Mouse (Mus musculus) layer of hippocampus, adult 9-10 months (tissue): ENCODE measurements around the gene Pmm2.

Experiments used
- DNase-seq: peaks from one replicate; pipeline ENCODE4 v3.0.0; 2022; ENCODE audit warnings: low spot score

Gene Pmm2

GRCm38 (mm10) chr16:8637217-8638051 lies at the start of gene Pmm2, which contains the start of gene Tmem186:
Gene Pmm2 (plus strand): TSS chr16:8637674.
Gene Tmem186 (minus strand): TSS chr16:8637712.
- peak; percentile 68 for DNase-seq

DNA sequence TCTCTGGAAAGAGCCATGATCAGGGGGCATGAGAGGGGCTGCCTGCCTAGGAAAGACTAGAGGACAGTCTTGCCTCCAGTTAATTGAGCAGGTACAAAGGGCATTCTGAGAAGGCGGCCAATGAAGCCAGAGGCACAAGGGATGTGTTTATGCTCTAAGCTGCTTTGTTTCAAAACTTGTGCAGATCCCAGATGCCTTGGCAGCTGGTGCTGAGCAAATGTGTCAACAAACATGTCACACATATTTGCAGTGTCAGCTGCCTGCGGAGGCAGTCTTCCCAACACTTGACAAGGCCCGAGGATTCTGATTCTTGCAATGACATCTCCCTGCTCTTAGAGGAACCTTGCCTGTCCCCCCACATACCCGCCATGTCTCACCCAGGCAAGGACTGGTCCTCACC lies 42.1 kb upstream of the Pmm2 start:
- peak; percentile 60 for DNase-seq

GRCm38 (mm10) chr16:8596336-8596735 lies 41.1 kb upstream of the Pmm2 start:
- peak; percentile 4 for DNase-seq

DNA sequence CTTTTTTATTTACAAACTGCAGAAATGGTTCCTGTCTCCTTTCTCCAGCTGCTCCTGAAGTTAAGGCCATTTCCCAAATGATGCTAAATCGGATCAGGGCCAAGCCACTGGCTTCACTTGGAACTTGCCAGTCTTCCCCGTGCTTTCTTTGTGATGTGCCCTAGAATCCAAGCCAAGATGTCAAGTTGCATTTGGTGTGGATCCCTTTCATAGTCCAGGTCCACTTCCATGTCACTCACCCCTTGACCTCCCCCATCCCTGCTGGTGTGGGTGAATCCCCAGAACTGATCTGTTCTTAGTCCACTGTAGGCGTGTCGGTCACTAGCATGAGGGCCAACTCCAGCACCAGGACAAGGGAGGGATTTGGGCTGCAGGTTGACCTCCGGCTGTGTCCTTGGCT lies 40.0 kb upstream of the Pmm2 start:
- no peak for DNase-seq

- DNase-seq: no peak
These were observed 33.7 kb upstream of the Pmm2 start for GRCm38 (mm10) chr16:8603789-8604188.

DNA sequence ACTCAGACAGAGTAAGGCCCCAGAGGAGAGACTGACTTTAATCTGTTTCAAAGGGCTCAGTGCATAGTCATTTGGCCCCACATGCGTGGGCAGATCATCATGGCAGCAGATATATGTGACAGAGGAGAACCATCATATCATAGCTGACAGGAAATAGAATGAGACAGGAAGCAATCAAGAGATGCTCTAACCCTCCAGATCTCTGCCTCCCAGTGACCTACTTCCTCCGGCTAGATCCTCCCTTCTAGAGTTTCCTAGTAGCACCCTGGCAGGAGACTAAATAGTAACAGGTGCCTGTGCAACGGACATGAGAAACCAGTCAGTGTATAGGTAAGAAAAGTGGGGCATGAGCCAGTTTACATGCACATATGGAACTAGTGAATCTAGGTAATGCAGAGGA lies 27.1 kb upstream of the Pmm2 start:
- no peak for DNase-seq

- DNase-seq: no peak
These were observed 25.1 kb upstream of the Pmm2 start for GRCm38 (mm10) chr16:8612214-8613005.

- no peak for DNase-seq
These were observed 24.4 kb upstream of the Pmm2 start for GRCm38 (mm10) chr16:8613039-8613438.

DNA sequence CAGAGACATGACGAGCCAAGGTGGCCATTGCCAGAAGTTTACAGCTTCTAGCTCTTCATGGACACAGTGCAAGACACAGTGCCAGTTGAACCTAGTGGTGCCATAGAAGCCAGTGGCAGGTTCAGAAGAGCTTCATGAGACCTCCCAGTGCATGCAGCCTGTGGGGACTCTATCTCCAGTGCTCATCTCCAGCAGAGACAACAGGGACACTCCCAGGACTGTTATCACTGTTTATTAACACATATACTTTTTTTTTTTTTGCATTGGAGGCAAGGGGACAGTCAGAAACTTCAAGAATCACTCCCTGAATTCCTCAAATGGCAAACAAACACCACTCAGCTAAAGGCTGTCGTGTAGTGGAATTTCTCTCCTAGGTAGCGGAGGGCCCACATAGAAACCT lies 24.0 kb upstream of the Pmm2 start:
- no peak for DNase-seq

GRCm38 (mm10) chr16:8619659-8620314 lies 17.7 kb upstream of the Pmm2 start:
- DNase-seq: no peak

- DNase-seq: no peak
These were observed 17.0 kb upstream of the Pmm2 start for GRCm38 (mm10) chr16:8620315-8621115.

DNA sequence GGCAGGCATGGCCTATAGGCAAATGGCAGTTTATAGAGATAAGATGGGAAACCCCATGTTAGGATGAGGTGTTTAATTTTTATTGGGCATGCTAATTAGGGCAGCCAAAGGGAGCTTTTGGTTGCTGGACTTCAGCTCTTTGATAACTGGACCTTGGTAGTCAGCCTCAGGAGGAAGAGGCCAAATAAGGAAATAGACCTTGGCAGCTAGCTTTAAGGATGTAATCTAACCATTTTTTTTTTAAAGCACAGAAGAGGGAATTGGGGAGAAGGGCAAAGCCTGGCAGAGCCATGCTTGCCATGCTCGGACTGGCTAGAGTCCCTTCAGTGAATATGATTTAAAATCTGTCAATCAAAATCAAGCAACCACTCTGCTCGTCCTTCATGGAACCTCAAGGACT lies 7.1 kb upstream of the Pmm2 start:
- no peak for DNase-seq

GRCm38 (mm10) chr16:8631428-8631827 lies 6.0 kb upstream of the Pmm2 start:
- DNase-seq: no peak

GRCm38 (mm10) chr16:8636867-8637216 lies 632 bp upstream of the Pmm2 start:
- DNase-seq: no peak

DNA sequence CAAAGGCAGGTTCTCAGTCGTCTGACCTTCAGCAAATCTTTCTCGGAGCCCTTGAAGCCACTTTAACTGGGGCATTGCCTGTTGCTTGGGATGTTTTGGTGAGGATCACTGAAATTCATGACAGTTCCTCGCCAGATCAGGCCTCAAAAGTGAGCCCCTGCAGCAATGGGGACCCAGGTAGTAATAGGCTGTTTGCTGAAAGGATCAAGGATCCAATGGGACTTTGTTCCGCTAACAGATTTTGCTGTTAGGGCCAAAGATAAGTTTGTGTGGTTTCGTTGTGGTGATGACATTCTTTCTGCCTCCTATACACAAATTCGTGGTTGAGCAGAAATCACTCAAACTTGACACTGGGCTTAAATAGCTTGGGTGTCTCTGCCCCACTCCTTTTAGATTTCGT lies 657 bp downstream of the Pmm2 start:
- no peak for DNase-seq

- no peak for DNase-seq
These were observed 2.2 kb downstream of the Pmm2 start for GRCm38 (mm10) chr16:8639466-8640191.

GRCm38 (mm10) chr16:8643855-8644254 lies 6.4 kb downstream of the Pmm2 start:
- DNase-seq: peak; percentile 50

DNA sequence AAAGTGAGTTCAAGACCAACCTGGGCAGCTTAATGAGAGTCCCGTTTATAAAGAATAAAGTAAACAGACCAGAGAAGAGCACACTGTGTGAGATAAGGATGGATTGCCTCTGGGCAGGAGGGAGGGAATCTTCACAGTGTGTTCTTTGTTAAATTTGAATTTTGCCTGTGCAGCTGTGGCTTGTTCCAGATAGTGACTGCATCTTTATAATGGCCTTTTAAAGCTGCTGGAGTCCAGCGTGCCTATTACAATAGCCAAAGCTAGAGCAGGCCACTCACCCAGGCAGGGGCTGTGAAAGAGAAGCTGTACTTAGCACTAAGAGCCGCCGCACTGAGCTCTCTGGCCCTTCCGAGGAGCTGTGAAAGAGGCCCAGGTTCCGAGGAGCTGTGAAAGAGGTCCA lies 8.1 kb downstream of the Pmm2 start:
- no peak for DNase-seq

GRCm38 (mm10) chr16:8650007-8650406 lies 12.5 kb downstream of the Pmm2 start:
- no peak for DNase-seq

GRCm38 (mm10) chr16:8655108-8655507 lies 17.6 kb downstream of the Pmm2 start:
- no peak for DNase-seq

DNA sequence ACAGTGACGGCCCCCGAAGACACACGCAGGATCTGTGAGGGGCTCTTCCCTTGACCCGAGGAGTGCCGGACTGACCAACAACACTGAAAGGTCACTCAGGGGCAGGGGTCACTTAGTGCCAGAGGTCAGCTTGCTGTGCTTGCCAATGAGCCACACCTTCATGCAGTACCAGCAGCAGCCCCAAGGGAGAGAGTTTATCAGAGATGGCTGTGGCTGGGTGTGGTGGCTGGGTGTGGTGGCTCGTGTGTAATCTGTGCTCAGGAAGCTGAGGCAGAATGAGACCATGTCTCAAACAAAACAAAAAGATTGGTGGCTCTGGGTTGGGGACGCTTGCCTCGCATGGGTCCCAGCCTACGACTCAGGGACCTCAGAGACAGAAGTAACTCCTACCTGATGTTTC lies 18.1 kb downstream of the Pmm2 start:
- no peak for DNase-seq
